Mouse (Mus musculus) CH12.LX (cell line): Measurements from ENCODE around the gene Pi4k2b.

Experiments used
- CHD1 ChIP-seq: IDR thresholded peaks from 2 replicates; pipeline ENCODE4 v1.6.1; 2012; ENCODE audit warnings: low read depth, low read length, improper control_type of control experiment, inconsistent platforms
- CTCF ChIP-seq, 2 experiments: IDR thresholded peaks in 1 of 2; conservative IDR thresholded peaks in 1 of 2; 2 replicates each; pipeline ENCODE4 v1.5.1; 2011 to 2012; ENCODE audit warnings: low read depth in 2 of 2, low read length in 2 of 2, improper control_type of control experiment in 1 of 2, inconsistent platforms in 1 of 2, mild to moderate bottlenecking in 1 of 2, moderate library complexity in 1 of 2
- JUND ChIP-seq: conservative IDR thresholded peaks from 2 replicates; pipeline ENCODE4 v1.6.1; 2011; ENCODE audit warnings: low read depth, low read length, improper control_type of control experiment
- KAT2A ChIP-seq: IDR thresholded peaks from 2 replicates; pipeline ENCODE4 v1.6.1; 2012; ENCODE audit warnings: low read length, improper control_type of control experiment, inconsistent platforms; ENCODE audit not compliant: insufficient replicate concordance
- POLR2A ChIP-seq: IDR thresholded peaks from 2 replicates; pipeline ENCODE4 v1.6.1; 2011; ENCODE audit warnings: low read depth, mild to moderate bottlenecking, improper control_type of control experiment, low read length
- SIN3A ChIP-seq: IDR thresholded peaks from 2 replicates; pipeline ENCODE4 v1.6.1; 2012; ENCODE audit warnings: low read length, improper control_type of control experiment, inconsistent platforms
- TBP ChIP-seq: conservative IDR thresholded peaks from 2 replicates; pipeline ENCODE4 v1.6.1; 2011; ENCODE audit warnings: low read depth, low read length, improper control_type of control experiment
- TCF12 ChIP-seq: IDR thresholded peaks from 2 replicates; pipeline ENCODE4 v1.6.1; 2014; ENCODE audit warnings: low read depth, mild to moderate bottlenecking, inconsistent platforms, low read length, improper control_type of control experiment
- UBTF ChIP-seq: IDR thresholded peaks from 2 replicates; pipeline ENCODE4 v1.6.1; 2012; ENCODE audit warnings: low read depth, mild to moderate bottlenecking, inconsistent platforms, low read length, improper control_type of control experiment, moderate library complexity
- USF1 ChIP-seq: IDR thresholded peaks from 2 replicates; pipeline ENCODE4 v1.6.1; 2014; ENCODE audit warnings: low read depth, mild to moderate bottlenecking, inconsistent platforms, low read length, improper control_type of control experiment
- ZC3H11A ChIP-seq: IDR thresholded peaks from 2 replicates; pipeline ENCODE4 v1.6.1; 2012; ENCODE audit warnings: low read depth, mild to moderate bottlenecking, inconsistent platforms, low read length, improper control_type of control experiment
- ZNF384 ChIP-seq: IDR thresholded peaks from 2 replicates; pipeline ENCODE4 v1.6.1; 2012; ENCODE audit warnings: low read depth, low read length, improper control_type of control experiment, inconsistent platforms

GRCm38 (mm10) chr5:52807030-52807429 is 65.7 kb downstream of the Pi4k2b start:
- TF ChIP-seq ZC3H11A (no peak), TBP (no peak), POLR2A (no peak), USF1 (no peak), KAT2A (no peak), JUND (no peak), CHD1 (no peak), UBTF (no peak), CTCF (conservative IDR thresholded peaks at IDR 0.05 in 1 of 2, IDR thresholded peaks at IDR 0.05 in 1 of 2; ENCODE audit: low read depth in 2 of 2, low read length in 2 of 2) (no peak), TCF12 (no peak), SIN3A (no peak), ZNF384 (no peak)
